Mouse (Mus musculus) neural tube, embryonic 10.5 days (tissue): ENCODE results near the gene Hipk3.

Experiments used
- DNase-seq: peaks from one replicate; pipeline ENCODE4 v3.0.0-alpha.2; 2017; ENCODE audit warnings: low spot score; ENCODE audit errors: extremely low spot score

Hipk3 gene

GRCm38 (mm10) chr2:104493951-104494800, at the start of gene Hipk3:
Gene Hipk3, minus strand, starts transcription at chr2:104494446.
- peak; percentile 86 for DNase-seq

- no peak for DNase-seq
Measured at GRCm38 (mm10) chr2:104540286-104540685, 46.0 kb upstream of the Hipk3 start.

GRCm38 (mm10) chr2:104534751-104535150, 40.5 kb upstream of the Hipk3 start:
- DNase-seq = no peak

- no peak for DNase-seq
Measured at GRCm38 (mm10) chr2:104532548-104532947, 38.3 kb upstream of the Hipk3 start.

- DNase-seq = no peak
Measured at GRCm38 (mm10) chr2:104526559-104526958, 32.3 kb upstream of the Hipk3 start.

GRCm38 (mm10) chr2:104525506-104525905, 31.3 kb upstream of the Hipk3 start:
- no peak for DNase-seq

- DNase-seq = no peak
Measured at GRCm38 (mm10) chr2:104511622-104512021, 17.4 kb upstream of the Hipk3 start.

GRCm38 (mm10) chr2:104502388-104502787, 8.1 kb upstream of the Hipk3 start:
- no peak for DNase-seq

GRCm38 (mm10) chr2:104501091-104501490, 6.8 kb upstream of the Hipk3 start:
- no peak for DNase-seq

- DNase-seq = no peak
Measured at GRCm38 (mm10) chr2:104497771-104498170, 3.5 kb upstream of the Hipk3 start.

GRCm38 (mm10) chr2:104497231-104497630, 3.0 kb upstream of the Hipk3 start:
- DNase-seq = no peak

- no peak for DNase-seq
Measured at GRCm38 (mm10) chr2:104496206-104496605, 2.0 kb upstream of the Hipk3 start.

- no peak for DNase-seq
Measured at GRCm38 (mm10) chr2:104494801-104495185, 547 bp upstream of the Hipk3 start.

GRCm38 (mm10) chr2:104493021-104493950, 960 bp downstream of the Hipk3 start:
- DNase-seq = peak; percentile 88

- no peak for DNase-seq
Measured at GRCm38 (mm10) chr2:104491221-104491795, 2.9 kb downstream of the Hipk3 start.

GRCm38 (mm10) chr2:104490761-104491160, 3.5 kb downstream of the Hipk3 start:
- no peak for DNase-seq

- no peak for DNase-seq
Measured at GRCm38 (mm10) chr2:104489851-104490250, 4.4 kb downstream of the Hipk3 start.

- no peak for DNase-seq
Measured at GRCm38 (mm10) chr2:104484438-104484837, 9.8 kb downstream of the Hipk3 start.

GRCm38 (mm10) chr2:104482156-104482555, 12.1 kb downstream of the Hipk3 start:
- no peak for DNase-seq

- no peak for DNase-seq
Measured at GRCm38 (mm10) chr2:104479054-104479453, 15.2 kb downstream of the Hipk3 start.

GRCm38 (mm10) chr2:104477398-104478015, 16.7 kb downstream of the Hipk3 start:
- DNase-seq = no peak
